Mouse (Mus musculus): ENCODE measurements at regions not wholly inside any gene's neighbourhood (a gene's known extent, or its start where the extent isn't known, plus 50 kb on each side); places are given as distances from the start of the nearest gene placed in this dataset.

DNA sequence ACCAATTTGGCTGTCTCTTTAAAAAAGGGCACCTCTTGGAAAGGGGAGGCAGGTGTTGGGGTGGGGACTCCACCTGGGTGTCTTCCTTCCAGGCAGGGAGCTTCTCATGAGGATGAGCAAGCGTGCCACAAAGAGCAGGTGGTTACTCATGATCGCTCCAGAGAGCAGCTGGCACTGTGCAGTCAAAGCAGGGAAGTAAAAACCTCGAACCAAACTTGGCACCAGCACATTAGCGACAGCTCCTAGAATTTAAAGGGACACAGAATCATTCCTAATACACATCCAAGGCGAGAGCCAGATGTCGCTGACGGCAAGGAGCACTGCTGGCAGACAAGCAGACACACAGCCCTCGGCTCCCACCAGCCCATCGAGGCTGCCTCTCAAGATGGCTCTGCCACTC, 70.4 kb downstream of the Irx5 start:
- H3K4me1 ChIP-seq (replicated peaks): no peaks in the 10 kb centered on the region
- H3K9me3 ChIP-seq: no peaks in the 10 kb centered on the region
- whole genome bisulfite sequencing: 79% methylated on average over 9 of the region's 9 CpGs
- peaks cover 4% of the 10 kb centered on the region; the same call in 1 of the 2 replicates for H3K27me3 ChIP-seq (ENCODE audit: insufficient read depth, poor library complexity, severe bottlenecking)
- H3K4me3 ChIP-seq: no peak overlapping the region
- no peak for DNase-seq (ENCODE audit: low spot score)
- no peak overlapping the region for H3K27ac ChIP-seq
- no peaks in the 10 kb centered on the region for H3K36me3 ChIP-seq

DNA sequence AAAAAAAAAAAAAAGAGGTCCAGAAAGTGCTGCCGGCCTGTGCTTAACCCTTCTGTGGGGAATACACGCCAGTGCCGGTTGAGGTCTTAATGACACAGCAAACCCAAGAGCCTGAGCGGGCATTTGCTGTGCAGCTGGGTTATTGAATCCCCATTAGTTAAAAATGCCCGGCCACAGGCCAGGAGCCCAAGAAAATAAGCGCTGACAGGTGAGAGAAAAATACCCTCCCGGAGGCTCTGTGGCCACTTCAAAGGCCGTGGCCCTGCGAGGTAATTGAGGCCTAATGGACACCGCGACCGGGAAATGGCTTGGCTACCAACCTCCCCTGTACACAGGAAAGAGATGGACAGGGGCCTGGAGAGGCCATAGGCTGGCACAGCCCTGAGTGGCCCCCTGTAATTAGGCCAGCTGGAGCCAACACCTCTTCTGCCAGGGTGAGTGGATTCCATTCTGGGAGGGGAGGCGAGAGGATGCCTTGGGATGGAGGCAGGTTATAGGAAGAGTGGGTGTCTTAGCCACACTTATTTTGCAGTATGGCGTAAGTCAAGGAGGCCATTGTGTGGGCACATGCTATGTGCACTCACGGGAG, 79.7 kb downstream of the Irx5 start:
- H3K9me3 ChIP-seq: no peaks in the 10 kb centered on the region
- WGBS: 84% methylated on average over 15 of the region's 15 CpGs
- no peak for DNase-seq (ENCODE audit: low spot score)
- H3K27me3 ChIP-seq (ENCODE audit: insufficient read depth, poor library complexity, severe bottlenecking): peaks cover 4% of the 10 kb centered on the region; the same call in 1 of the 2 replicates
- no peak overlapping the region for H3K27ac ChIP-seq
- H3K36me3 ChIP-seq: no peaks in the 10 kb centered on the region
- no peak overlapping the region for H3K4me3 ChIP-seq
- peaks cover 16% of the 10 kb centered on the region for H3K4me1 ChIP-seq (replicated peaks)

DNA sequence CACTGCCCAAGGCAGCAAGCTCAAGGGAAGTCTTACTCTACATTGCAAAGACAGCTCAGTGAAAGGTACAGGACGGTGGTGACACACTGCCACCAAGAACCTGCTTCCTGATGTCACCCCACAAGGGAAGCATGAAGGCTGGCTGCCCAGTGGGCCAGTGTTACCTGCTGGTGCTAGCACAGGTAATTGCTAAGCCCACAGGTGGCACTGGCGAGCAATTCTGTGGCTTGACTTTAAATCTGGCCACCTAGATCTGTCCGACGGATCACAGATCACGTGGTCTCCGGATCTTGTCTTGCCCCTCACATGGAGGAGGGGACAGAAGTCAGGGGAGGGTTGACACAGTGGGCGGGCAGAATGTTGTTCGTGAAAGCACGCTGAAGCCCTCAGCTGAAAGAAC, 80.9 kb downstream of the Irx5 start:
- no peak for DNase-seq (ENCODE audit: low spot score)
- Histone ChIP-seq H3K9me3 (no peaks in the 10 kb centered on the region), H3K27me3 (ENCODE audit: insufficient read depth, poor library complexity, severe bottlenecking) (peaks cover 4% of the 10 kb centered on the region; the same call in 1 of the 2 replicates), H3K36me3 (no peaks in the 10 kb centered on the region), H3K27ac (no peak overlapping the region), H3K4me1 (replicated peaks) (peaks cover 16% of the 10 kb centered on the region), H3K4me3 (no peak overlapping the region)
- 40% methylated on average over 9 of the region's 9 CpGs for WGBS

DNA sequence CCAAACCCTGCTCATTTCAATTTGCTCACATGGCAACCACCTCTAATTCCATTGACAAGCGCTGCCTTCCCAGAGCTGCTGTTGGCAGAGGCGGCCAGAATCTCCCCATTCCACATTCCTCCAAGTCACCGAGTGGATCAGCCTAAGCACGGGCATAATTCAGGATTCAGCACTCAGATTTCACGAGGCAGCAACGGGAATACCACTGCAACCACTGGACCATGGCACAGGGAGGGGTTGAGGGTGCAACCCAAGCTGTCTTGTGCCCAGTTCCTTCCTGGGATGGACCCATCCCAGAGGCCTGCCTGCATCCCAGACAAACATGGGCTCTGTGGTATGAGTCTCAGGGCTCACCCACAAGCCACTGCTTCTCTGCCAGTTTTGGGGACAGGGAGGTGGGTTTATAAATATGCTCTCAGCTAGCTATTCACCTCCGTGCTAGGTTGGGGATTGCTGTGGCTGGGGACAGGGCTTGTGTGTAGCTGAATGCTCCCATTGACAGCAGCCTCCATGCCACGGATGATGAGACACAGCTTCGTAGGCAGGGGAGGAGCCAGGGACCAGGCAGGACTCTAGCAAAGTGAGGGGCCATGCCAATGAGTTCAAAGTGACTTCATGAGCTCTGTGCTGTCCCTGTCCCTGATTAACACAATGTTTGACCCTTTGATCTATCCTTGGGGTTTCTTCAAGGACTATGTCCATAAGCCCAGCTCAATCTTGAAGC, 82.5 kb downstream of the Irx5 start:
- no peak overlapping the region for H3K4me3 ChIP-seq
- no peak for DNase-seq (ENCODE audit: low spot score)
- WGBS: 56% methylated on average over 9 of the region's 9 CpGs
- H3K27ac ChIP-seq: no peak overlapping the region
- H3K27me3 ChIP-seq (ENCODE audit: insufficient read depth, poor library complexity, severe bottlenecking): peaks cover 4% of the 10 kb centered on the region; the same call in 1 of the 2 replicates
- H3K4me1 ChIP-seq (replicated peaks): peaks cover 16% of the 10 kb centered on the region
- no peaks in the 10 kb centered on the region for H3K9me3 ChIP-seq
- no peaks in the 10 kb centered on the region for H3K36me3 ChIP-seq

DNA sequence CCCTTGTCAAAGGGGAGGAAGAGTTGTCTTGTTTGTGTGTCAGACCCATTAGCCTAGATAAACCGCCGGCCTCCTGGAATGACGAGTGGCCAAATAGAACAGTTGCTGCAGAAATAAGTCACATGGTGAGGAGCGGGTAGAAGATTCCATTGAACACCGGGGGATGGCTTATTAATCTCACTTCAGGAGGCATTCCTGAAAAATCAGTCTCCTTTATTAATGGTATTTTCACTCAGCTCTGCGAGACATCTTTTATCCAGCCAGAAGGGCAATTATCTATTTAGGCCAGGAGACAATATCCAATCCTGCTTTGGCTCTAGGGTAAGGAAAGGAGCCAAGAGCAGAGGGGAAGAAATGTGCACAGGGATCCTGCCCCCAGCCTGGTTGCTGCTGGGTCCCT, 84.7 kb downstream of the Irx5 start:
- peaks cover 15% of the 10 kb centered on the region for H3K4me1 ChIP-seq (replicated peaks)
- no peak overlapping the region for H3K27ac ChIP-seq
- H3K36me3 ChIP-seq: no peaks in the 10 kb centered on the region
- 83% methylated on average over 6 of the region's 6 CpGs for WGBS
- H3K4me3 ChIP-seq: no peak overlapping the region
- DNase-seq (ENCODE audit: low spot score): no peak
- H3K27me3 ChIP-seq (ENCODE audit: insufficient read depth, poor library complexity, severe bottlenecking): peaks cover 4% of the 10 kb centered on the region; the same call in 1 of the 2 replicates
- no peaks in the 10 kb centered on the region for H3K9me3 ChIP-seq

GRCm38 (mm10) chr8:92459291-92459690, 101.9 kb downstream of the Irx5 start:
- H3K36me3 ChIP-seq: no peaks in the 10 kb centered on the region
- no peak overlapping the region for H3K27ac ChIP-seq
- no peak overlapping the region for H3K4me3 ChIP-seq
- WGBS: 83% methylated on average over 5 of the region's 5 CpGs
- H3K27me3 ChIP-seq (ENCODE audit: insufficient read depth, poor library complexity, severe bottlenecking): peaks cover 69% of the 10 kb centered on the region
- peaks cover 25% of the 10 kb centered on the region for H3K4me1 ChIP-seq (replicated peaks)
- H3K9me3 ChIP-seq: peaks cover 5% of the 10 kb centered on the region; the same call in 1 of the 2 replicates
- DNase-seq (ENCODE audit: low spot score): no peak

DNA sequence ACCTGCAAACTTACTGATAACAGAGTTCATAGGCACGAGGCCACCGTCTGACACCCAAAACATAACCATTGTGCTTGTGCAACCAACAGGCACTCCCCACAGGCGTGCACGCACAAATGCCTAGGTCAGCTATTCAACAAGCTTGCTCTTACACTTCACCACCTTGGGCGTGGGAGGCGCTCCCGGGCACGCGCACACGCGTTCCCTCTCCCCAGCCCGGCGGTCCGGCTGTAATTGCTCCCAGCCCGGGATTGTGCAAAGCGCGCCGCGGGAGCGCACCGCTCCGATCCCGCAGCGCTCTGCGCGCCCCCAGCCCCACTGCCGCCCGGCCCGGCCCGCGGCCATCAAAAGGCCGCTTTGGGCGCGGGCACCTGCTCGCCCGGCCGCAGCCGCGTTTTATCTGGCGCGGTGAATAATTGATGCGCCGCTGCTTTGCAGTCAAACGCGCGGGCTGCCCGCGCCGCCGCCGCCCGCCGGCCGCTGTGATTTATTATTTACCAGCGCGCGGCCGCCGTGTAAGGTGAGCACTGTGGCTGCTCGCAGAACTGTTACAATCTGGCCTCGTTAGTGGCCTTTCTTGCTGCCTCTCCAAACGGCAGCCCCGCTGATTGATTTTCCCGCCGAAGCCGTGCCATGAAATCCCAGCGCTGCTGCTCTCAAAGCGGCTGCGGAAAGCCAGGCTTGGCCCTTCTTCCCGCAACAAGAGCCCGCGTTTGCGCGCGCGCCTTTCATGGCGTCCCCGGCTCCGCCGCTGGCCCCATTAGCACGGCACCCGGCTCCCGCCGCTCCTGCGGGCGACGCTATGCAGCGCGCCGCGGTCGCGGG, 102.9 kb downstream of the Irx5 start:
- peak; percentile 71 for DNase-seq (ENCODE audit: low spot score)
- H3K36me3 ChIP-seq: no peaks in the 10 kb centered on the region
- peak overlapping the region; percentile 89 for H3K27ac ChIP-seq
- H3K9me3 ChIP-seq: peaks cover 7% of the 10 kb centered on the region; the same call in 1 of the 2 replicates
- WGBS: under 1% methylated on average over 93 of the region's 93 CpGs
- peaks cover 22% of the 10 kb centered on the region for H3K4me1 ChIP-seq (replicated peaks)
- H3K27me3 ChIP-seq (ENCODE audit: insufficient read depth, poor library complexity, severe bottlenecking): peaks cover 71% of the 10 kb centered on the region
- peak overlapping the region; percentile 69 for H3K4me3 ChIP-seq

DNA sequence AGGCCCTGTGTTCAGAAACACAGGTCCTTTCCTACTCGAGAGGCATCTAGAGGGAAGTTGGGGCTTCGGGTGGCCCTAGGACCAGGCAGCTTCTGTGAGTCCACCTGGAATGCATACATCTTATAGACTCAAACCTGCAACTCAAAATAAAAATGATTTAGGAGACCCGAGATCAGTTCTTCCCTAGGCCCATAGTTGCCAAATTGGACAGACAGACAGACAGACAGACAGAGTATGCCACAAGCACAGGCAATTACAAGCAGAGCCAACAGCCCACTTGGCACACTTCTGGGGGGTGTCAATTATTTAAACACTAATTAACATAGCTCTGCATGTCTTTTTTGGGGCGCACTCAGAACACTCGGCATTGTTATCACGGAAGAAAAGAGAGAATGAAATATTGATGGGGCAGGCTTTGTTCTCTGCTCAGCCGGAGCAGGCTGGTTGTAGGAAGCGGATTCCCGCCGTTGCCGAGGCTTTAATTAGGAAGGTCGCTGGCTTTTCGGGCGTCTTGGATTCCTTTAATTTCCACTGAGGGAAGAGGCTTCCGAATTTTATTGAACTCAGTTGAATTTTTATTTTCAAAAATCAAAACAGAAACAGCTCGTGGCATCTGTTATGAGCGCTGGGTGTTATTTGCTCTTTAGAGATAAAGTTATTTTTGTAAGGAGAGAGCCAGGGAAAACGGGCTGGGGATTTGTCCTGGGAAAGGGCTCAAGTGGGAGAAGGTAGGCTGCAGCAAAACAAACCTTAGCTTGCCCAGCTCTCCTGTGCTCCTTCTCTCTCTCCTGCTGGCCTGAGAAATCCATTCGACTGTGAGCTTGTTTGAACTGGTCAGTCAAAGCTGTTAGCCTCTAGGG, 111.9 kb downstream of the Irx5 start:
- peaks cover 47% of the 10 kb centered on the region for H3K27me3 ChIP-seq (ENCODE audit: insufficient read depth, poor library complexity, severe bottlenecking)
- DNase-seq (ENCODE audit: low spot score): peak; percentile 29
- peak overlapping the region; percentile 82 for H3K27ac ChIP-seq

DNA sequence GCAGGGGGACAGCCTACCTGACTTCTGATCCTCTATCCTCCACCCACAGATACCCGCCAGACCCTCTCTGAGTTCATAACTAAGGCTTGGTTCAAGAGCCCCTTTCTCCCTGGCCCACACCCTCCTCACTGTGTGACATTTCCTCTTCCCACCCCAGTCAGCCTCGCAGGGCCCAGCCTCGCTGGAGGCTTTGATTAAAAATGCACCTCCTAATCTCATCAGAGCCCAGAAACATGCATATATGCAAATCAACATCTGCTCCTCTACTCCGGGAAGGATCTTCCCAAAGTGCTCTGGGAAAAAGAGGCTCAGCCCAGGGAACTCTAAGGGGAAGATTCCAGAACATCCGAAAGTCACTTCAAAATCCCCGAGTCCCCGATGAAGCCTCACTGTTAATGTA, 114.8 kb downstream of the Irx5 start:
- no peak for DNase-seq (ENCODE audit: low spot score)
- no peaks in the 10 kb centered on the region for H3K9me3 ChIP-seq
- no peaks in the 10 kb centered on the region for H3K36me3 ChIP-seq
- no peak overlapping the region for H3K27ac ChIP-seq
- H3K4me3 ChIP-seq: no peak overlapping the region
- WGBS: 71% methylated on average over 7 of the region's 7 CpGs
- H3K27me3 ChIP-seq (ENCODE audit: insufficient read depth, poor library complexity, severe bottlenecking): peaks cover 32% of the 10 kb centered on the region
- peaks cover 27% of the 10 kb centered on the region for H3K4me1 ChIP-seq (replicated peaks)

More for the DNA sequence above, 111.9 kb downstream of the Irx5 start:
- Histone ChIP-seq H3K4me3 (no peak overlapping the region), H3K9me3 (peaks cover 1% of the 10 kb centered on the region; the same call in 1 of the 2 replicates), H3K36me3 (no peaks in the 10 kb centered on the region), H3K4me1 (replicated peaks) (peaks cover 26% of the 10 kb centered on the region)
- whole genome bisulfite sequencing: 26% methylated on average over 19 of the region's 19 CpGs

GRCm38 (mm10) chr8:92472817-92473216, 115.4 kb downstream of the Irx5 start:
- WGBS: 74% methylated on average over 3 of the region's 3 CpGs
- no peak for DNase-seq (ENCODE audit: low spot score)
- Histone ChIP-seq H3K27me3 (ENCODE audit: insufficient read depth, poor library complexity, severe bottlenecking) (peaks cover 26% of the 10 kb centered on the region), H3K27ac (no peak overlapping the region), H3K9me3 (no peaks in the 10 kb centered on the region), H3K36me3 (no peaks in the 10 kb centered on the region), H3K4me1 (replicated peaks) (peaks cover 25% of the 10 kb centered on the region), H3K4me3 (no peak overlapping the region)

DNA sequence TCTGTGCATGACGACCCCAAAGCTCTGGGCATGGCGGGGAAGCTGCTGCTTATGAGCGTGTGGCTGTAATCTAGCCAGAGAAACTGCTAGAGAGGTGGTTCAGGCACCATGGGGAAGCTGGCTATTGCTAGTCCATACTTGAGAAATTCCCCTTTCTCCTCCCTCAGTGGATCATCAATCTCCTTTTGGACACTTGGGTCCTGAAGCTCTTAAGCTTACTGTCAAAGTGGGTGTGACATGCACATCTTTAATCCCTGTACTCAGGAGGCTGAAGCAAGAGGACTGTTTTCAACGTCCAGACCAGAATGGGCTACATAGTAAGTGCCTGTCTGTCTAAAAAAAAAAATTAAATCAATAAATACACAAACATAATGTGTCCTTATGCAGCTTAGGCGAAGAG, 125.0 kb downstream of the Irx5 start:
- no peak for DNase-seq (ENCODE audit: low spot score)
- H3K27me3 ChIP-seq (ENCODE audit: insufficient read depth, poor library complexity, severe bottlenecking): no peaks in the 10 kb centered on the region
- peaks cover 23% of the 10 kb centered on the region for H3K4me1 ChIP-seq (replicated peaks)
- WGBS: 76% methylated on average over 5 of the region's 5 CpGs
- H3K4me3 ChIP-seq: no peak overlapping the region
- H3K9me3 ChIP-seq: no peaks in the 10 kb centered on the region
- H3K27ac ChIP-seq: no peak overlapping the region
- no peaks in the 10 kb centered on the region for H3K36me3 ChIP-seq

DNA sequence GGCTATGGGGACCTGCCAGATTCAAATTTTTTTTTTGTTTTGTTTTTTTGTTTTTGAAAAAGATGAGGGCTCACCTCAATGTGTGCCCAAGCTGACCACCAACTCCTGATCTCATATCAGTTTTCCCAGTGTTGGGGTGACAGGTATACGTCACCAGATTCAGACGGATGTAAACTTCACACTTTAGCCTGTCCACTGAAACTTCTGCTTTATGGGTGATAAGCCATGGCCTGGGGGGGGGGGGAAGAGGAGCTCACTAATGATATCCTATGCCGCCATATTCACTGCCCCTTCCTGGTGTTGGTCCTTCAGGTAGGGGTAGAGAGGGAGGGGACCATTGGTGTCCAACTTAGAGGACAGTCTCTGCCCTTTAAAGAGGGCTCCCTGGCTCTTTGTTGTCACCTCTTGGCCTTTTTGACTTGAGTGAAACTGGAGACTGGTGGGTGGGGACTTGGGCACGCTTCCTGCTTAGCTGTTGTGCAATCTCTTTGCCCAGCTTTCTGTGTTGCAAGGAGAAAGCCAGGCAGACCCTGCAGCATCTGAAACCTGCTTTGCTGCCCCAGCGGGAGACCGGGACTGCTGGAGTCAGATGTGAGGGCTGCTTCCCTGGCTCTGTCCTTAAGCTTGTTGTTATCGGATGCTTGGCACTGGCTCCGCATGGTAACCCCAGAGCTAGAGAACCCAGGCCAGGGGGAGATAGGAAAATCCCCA, 125.8 kb downstream of the Irx5 start:
- peak overlapping the region; percentile 50; the same call in 1 of the 2 replicates for H3K27ac ChIP-seq
- H3K4me1 ChIP-seq (replicated peaks): peaks cover 23% of the 10 kb centered on the region
- H3K27me3 ChIP-seq (ENCODE audit: insufficient read depth, poor library complexity, severe bottlenecking): no peaks in the 10 kb centered on the region
- WGBS: 42% methylated on average over 8 of the region's 8 CpGs
- DNase-seq (ENCODE audit: low spot score): peak; percentile 19
- no peak overlapping the region for H3K4me3 ChIP-seq
- H3K36me3 ChIP-seq: no peaks in the 10 kb centered on the region
- no peaks in the 10 kb centered on the region for H3K9me3 ChIP-seq

Measured in hindbrain, embryonic 10.5 days (tissue).